Mouse (Mus musculus) liver, embryonic 12.5 days (tissue): ENCODE results near the gene Olfr544. TPM values are rescaled to one million over a fixed set of nuclear protein-coding genes. Genes with fewer than 3 reads are reported as not detected.

Source experiments
- ATAC-seq: fragments of 200-750 bp; cut with Nextera tagmentation; 2 replicates; pipeline ENCODE4 v1.8.0; 2017; ENCODE audit warnings: moderate number of reproducible peaks, mild to moderate bottlenecking, moderate library complexity
- H3K27ac ChIP-seq: fragments of 300-500 bp; sonication (generic); 2 replicates; pipeline ENCODE4 v1.5.1; 2016; ENCODE audit warnings: mild to moderate bottlenecking
- H3K27me3 ChIP-seq: fragments of 300-500 bp; sonication (generic); replicated peaks from 2 replicates; pipeline ENCODE4 v1.6.1; 2016; ENCODE audit warnings: mild to moderate bottlenecking, moderate library complexity
- H3K36me3 ChIP-seq: fragments of 300-500 bp; sonication (generic); 2 replicates; pipeline ENCODE4 v1.6.1; 2016; ENCODE audit warnings: mild to moderate bottlenecking, moderate library complexity
- H3K4me1 ChIP-seq: fragments of 300-500 bp; sonication (generic); 2 replicates; pipeline ENCODE4 v1.6.1; 2016
- H3K4me2 ChIP-seq: fragments of 300-500 bp; sonication (generic); 2 replicates; pipeline ENCODE4 v1.6.1; 2016; ENCODE audit warnings: mild to moderate bottlenecking, moderate library complexity
- H3K4me3 ChIP-seq: fragments of 300-500 bp; sonication (generic); 2 replicates; pipeline ENCODE4 v1.5.1; 2016; ENCODE audit warnings: mild to moderate bottlenecking, moderate library complexity
- H3K9ac ChIP-seq: fragments of 300-500 bp; sonication (generic); 2 replicates; pipeline ENCODE4 v1.6.1; 2016; ENCODE audit warnings: mild to moderate bottlenecking, moderate library complexity
- H3K9me3 ChIP-seq: fragments of 300-500 bp; sonication (generic); replicated peaks from 2 replicates; pipeline ENCODE4 v1.6.1; 2016; ENCODE audit warnings: mild to moderate bottlenecking, moderate library complexity
- whole genome bisulfite sequencing: fragments of 180-500 bp; shearing (Covaris S2); methylation state at CpG from one replicate; pipeline ENCODE4 v1.1.7; 2016; ENCODE audit not compliant: insufficient replicate concordance; 5-methylcytosine and 5-hydroxymethylcytosine counted together
- polyA plus RNA-seq: library from polyadenylated mRNA; unstranded; fragments of >200 nt; fragmentation: Nextera tagmentation; extraction: Ambion mirVana; gene quantifications from 2 replicates; pipeline ENCODE4 v1.2.1, GENCODE M21; 2016

Gene Olfr544
- 0.04 and 0.19 TPM in 2 replicates for polyA plus RNA-seq

GRCm38 (mm10) chr7:102488161-102488560 lies at the start of gene Olfr544:
TSS of gene Olfr544 (minus strand) at chr7:102488313.
- H3K4me1 ChIP-seq = peaks cover 41% of the 10 kb centered on the region
- H3K4me3 ChIP-seq = no peak within 1 kb of the TSS
- H3K4me2 ChIP-seq = no peak within 1 kb of the TSS
- no peak for ATAC-seq
- H3K9me3 ChIP-seq = no peaks in the 10 kb centered on the region
- H3K27ac ChIP-seq = no peak within 1 kb of the TSS
- WGBS = 27% methylated on average over 1 of the region's 1 CpGs
- H3K9ac ChIP-seq = no peak within 1 kb of the TSS
- no peaks in the 10 kb centered on the region for H3K27me3 ChIP-seq
- no peaks in the 10 kb centered on the region for H3K36me3 ChIP-seq

GRCm38 (mm10) chr7:102534449-102534848 lies 46.3 kb upstream of the Olfr544 start, which contains the start of gene Olfr547:
TSS of gene Olfr547 (plus strand) at chr7:102534749.
- Histone ChIP-seq H3K4me3 (no peak within 1 kb of the TSS), H3K9me3 (no peaks in the 10 kb centered on the region), H3K36me3 (no peaks in the 10 kb centered on the region), H3K27me3 (no peaks in the 10 kb centered on the region), H3K27ac (no peak within 1 kb of the TSS), H3K4me1 (no peaks in the 10 kb centered on the region), H3K9ac (no peak within 1 kb of the TSS), H3K4me2 (no peak within 1 kb of the TSS)
- WGBS = 63% methylated on average over 1 of the region's 1 CpGs
- no peak for ATAC-seq

- Histone ChIP-seq H3K9me3 (no peaks in the 10 kb centered on the region), H3K36me3 (no peaks in the 10 kb centered on the region), H3K27me3 (no peaks in the 10 kb centered on the region), H3K27ac (no peak overlapping the region), H3K4me2 (no peak overlapping the region), H3K9ac (no peak overlapping the region), H3K4me1 (no peaks in the 10 kb centered on the region), H3K4me3 (no peak overlapping the region)
- no peak for ATAC-seq
- 63% methylated on average over 1 of the region's 1 CpGs for WGBS
Observed at GRCm38 (mm10) chr7:102529052-102529451, 40.9 kb upstream of the Olfr544 start.

- Histone ChIP-seq H3K4me1 (peaks cover 8% of the 10 kb centered on the region; the same call in 1 of the 2 replicates), H3K27ac (no peak overlapping the region), H3K9me3 (no peaks in the 10 kb centered on the region), H3K27me3 (peaks cover 45% of the 10 kb centered on the region), H3K9ac (no peak overlapping the region), H3K4me3 (no peak overlapping the region), H3K36me3 (no peaks in the 10 kb centered on the region), H3K4me2 (no peak overlapping the region)
- WGBS = 64% methylated on average over 2 of the region's 2 CpGs
- no peak for ATAC-seq
Observed at GRCm38 (mm10) chr7:102517051-102517335, 28.9 kb upstream of the Olfr544 start.

- ATAC-seq = no peak
- Histone ChIP-seq H3K9ac (no peak overlapping the region), H3K4me1 (peaks cover 8% of the 10 kb centered on the region; the same call in 1 of the 2 replicates), H3K36me3 (no peaks in the 10 kb centered on the region), H3K4me2 (no peak overlapping the region), H3K27ac (no peak overlapping the region), H3K27me3 (peaks cover 50% of the 10 kb centered on the region), H3K9me3 (no peaks in the 10 kb centered on the region), H3K4me3 (no peak overlapping the region)
- WGBS = 54% methylated on average over 10 of the region's 10 CpGs
Observed at GRCm38 (mm10) chr7:102516261-102517050, 28.3 kb upstream of the Olfr544 start.

- Histone ChIP-seq H3K4me1 (peaks cover 8% of the 10 kb centered on the region; the same call in 1 of the 2 replicates), H3K27ac (no peak overlapping the region), H3K4me2 (no peak overlapping the region), H3K9ac (no peak overlapping the region), H3K27me3 (peaks cover 56% of the 10 kb centered on the region), H3K9me3 (no peaks in the 10 kb centered on the region), H3K4me3 (no peak overlapping the region), H3K36me3 (no peaks in the 10 kb centered on the region)
- no peak for ATAC-seq
- 9% methylated on average over 4 of the region's 4 CpGs for WGBS
Observed at GRCm38 (mm10) chr7:102514144-102514543, 26.0 kb upstream of the Olfr544 start.

- peak overlapping the region; percentile 82 for H3K4me2 ChIP-seq
- H3K9me3 ChIP-seq = no peaks in the 10 kb centered on the region
- no peaks in the 10 kb centered on the region for H3K36me3 ChIP-seq
- H3K27ac ChIP-seq = no peak overlapping the region
- H3K4me1 ChIP-seq = peaks cover 8% of the 10 kb centered on the region; the same call in 1 of the 2 replicates
- peaks cover 56% of the 10 kb centered on the region for H3K27me3 ChIP-seq
- WGBS = 2% methylated on average over 54 of the region's 54 CpGs
- H3K9ac ChIP-seq = peak overlapping the region; percentile 63
- H3K4me3 ChIP-seq = peak overlapping the region; percentile 55
- peak; percentile 84 for ATAC-seq
Observed at GRCm38 (mm10) chr7:102512814-102513435, 24.8 kb upstream of the Olfr544 start.

- Histone ChIP-seq H3K27me3 (peaks cover 55% of the 10 kb centered on the region), H3K4me3 (no peak overlapping the region), H3K9ac (no peak overlapping the region), H3K9me3 (no peaks in the 10 kb centered on the region), H3K4me2 (no peak overlapping the region), H3K36me3 (no peaks in the 10 kb centered on the region), H3K27ac (no peak overlapping the region), H3K4me1 (peaks cover 8% of the 10 kb centered on the region; the same call in 1 of the 2 replicates)
- no peak for ATAC-seq
- 74% methylated on average over 10 of the region's 10 CpGs for WGBS
Observed at GRCm38 (mm10) chr7:102511927-102512326, 23.8 kb upstream of the Olfr544 start.

- Histone ChIP-seq H3K4me1 (peaks cover 8% of the 10 kb centered on the region; the same call in 1 of the 2 replicates), H3K9me3 (no peaks in the 10 kb centered on the region), H3K4me2 (no peak overlapping the region), H3K9ac (no peak overlapping the region), H3K4me3 (no peak overlapping the region), H3K36me3 (no peaks in the 10 kb centered on the region), H3K27ac (no peak overlapping the region), H3K27me3 (peaks cover 39% of the 10 kb centered on the region)
- 64% methylated on average over 7 of the region's 7 CpGs for WGBS
- ATAC-seq = no peak
Observed at GRCm38 (mm10) chr7:102509726-102510125, 21.6 kb upstream of the Olfr544 start.

GRCm38 (mm10) chr7:102508666-102509065 lies 20.6 kb upstream of the Olfr544 start:
- H3K9me3 ChIP-seq = no peaks in the 10 kb centered on the region
- peaks cover 8% of the 10 kb centered on the region; the same call in 1 of the 2 replicates for H3K4me1 ChIP-seq
- no peak overlapping the region for H3K9ac ChIP-seq
- H3K4me2 ChIP-seq = no peak overlapping the region
- ATAC-seq = no peak
- WGBS = 75% methylated on average over 6 of the region's 6 CpGs
- H3K36me3 ChIP-seq = no peaks in the 10 kb centered on the region
- no peak overlapping the region for H3K27ac ChIP-seq
- H3K27me3 ChIP-seq = peaks cover 28% of the 10 kb centered on the region
- H3K4me3 ChIP-seq = no peak overlapping the region

- Histone ChIP-seq H3K4me2 (no peak overlapping the region), H3K9me3 (no peaks in the 10 kb centered on the region), H3K9ac (no peak overlapping the region), H3K4me1 (0 out of 2 replicates have a peak, but pooled peaks cover 4% of the 10 kb centered on the region), H3K27me3 (peaks cover 22% of the 10 kb centered on the region), H3K27ac (no peak overlapping the region), H3K36me3 (no peaks in the 10 kb centered on the region), H3K4me3 (no peak overlapping the region)
- ATAC-seq = no peak
- 78% methylated on average over 9 of the region's 9 CpGs for WGBS
Observed at GRCm38 (mm10) chr7:102508066-102508465, 20.0 kb upstream of the Olfr544 start.

- no peaks in the 10 kb centered on the region for H3K4me1 ChIP-seq
- ATAC-seq = peak; percentile 55; the same call in 1 of the 2 replicates
- no peak overlapping the region for H3K27ac ChIP-seq
- H3K4me2 ChIP-seq = no peak overlapping the region
- H3K9ac ChIP-seq = no peak overlapping the region
- no peaks in the 10 kb centered on the region for H3K36me3 ChIP-seq
- H3K4me3 ChIP-seq = no peak overlapping the region
- whole genome bisulfite sequencing = 33% methylated on average over 3 of the region's 3 CpGs
- peaks cover 10% of the 10 kb centered on the region; the same call in 1 of the 2 replicates for H3K27me3 ChIP-seq
- H3K9me3 ChIP-seq = no peaks in the 10 kb centered on the region
Observed at GRCm38 (mm10) chr7:102506848-102507247, 18.7 kb upstream of the Olfr544 start.
